8 mouse cellular contexts compared by ENCODE assay signal in the genomic region with DNA sequence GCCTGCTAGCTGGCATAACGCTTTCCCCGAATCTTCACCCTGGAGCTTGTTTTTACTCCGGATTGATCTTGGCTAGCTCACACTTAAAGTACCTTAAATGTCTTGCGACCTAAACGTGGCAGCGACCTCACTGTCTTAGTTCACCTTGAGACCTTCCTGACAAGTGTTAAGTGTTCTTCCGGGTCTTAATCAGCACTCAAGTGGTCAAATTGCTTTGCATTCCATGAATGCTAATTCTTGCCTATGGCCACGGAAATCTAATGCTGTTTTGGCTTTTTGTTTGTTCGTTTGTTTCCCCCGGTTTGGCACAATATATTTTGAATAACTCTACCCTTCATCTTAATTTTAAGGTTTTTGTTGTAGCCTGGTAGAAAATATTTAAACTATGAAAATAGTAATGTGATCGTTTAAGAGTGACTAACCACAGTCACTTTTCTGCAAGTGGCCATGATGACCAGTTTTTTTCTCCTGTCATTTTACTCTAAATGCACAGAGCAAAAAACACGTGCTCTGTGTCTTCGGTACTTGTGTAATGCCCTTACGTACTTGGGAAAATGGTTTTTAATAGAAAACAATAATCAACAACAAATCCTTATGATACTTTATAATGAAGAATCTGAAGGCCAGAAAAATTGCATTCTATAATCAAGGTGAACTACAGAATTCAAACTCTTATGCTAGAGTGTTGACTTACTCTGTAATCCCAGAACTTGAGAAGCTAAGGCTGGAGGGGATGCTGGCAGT. TPM values are rescaled to one million over a fixed set of nuclear protein-coding genes. Genes with fewer than 3 reads are reported as not detected.
DNase-seq lines count a peak whose midpoint lies in the region; ATAC-seq lines count a peak whose summit lies in the region.

No protein-coding gene starts in this region.

- WGBS in kidney, embryonic 16.5 days, result 19% methylated on average over 14 of the region's 14 CpGs
- 25% methylated on average over 14 of the region's 14 CpGs for WGBS in hindbrain, embryonic 14.5 days
- WGBS in midbrain, embryonic 15.5 days, result 20% methylated on average over 14 of the region's 14 CpGs

- no peaks in the 10 kb centered on the region for H3K27me3 ChIP-seq in kidney, embryonic 16.5 days (ENCODE audit: insufficient read depth, low read length)
- H3K27me3 ChIP-seq in hindbrain, embryonic 14.5 days (ENCODE audit: control insufficient read depth, insufficient read depth, low read length), result no peaks in the 10 kb centered on the region
- H3K27me3 ChIP-seq in midbrain, embryonic 15.5 days (replicated peaks), result no peaks in the 10 kb centered on the region

- peak overlapping the region; percentile 76 for H3K9ac ChIP-seq in kidney, embryonic 16.5 days (replicated peaks; ENCODE audit: low read length)
- H3K9ac ChIP-seq in hindbrain, embryonic 14.5 days, result peak overlapping the region; percentile 60
- H3K9ac ChIP-seq in midbrain, embryonic 15.5 days, result peak overlapping the region; percentile 94

- ATAC-seq in kidney, embryonic 16.5 days (ENCODE audit: low FRiP score, low TSS enrichment), result peak; percentile 13; the same call in 1 of the 2 replicates
- ATAC-seq in hindbrain, embryonic 14.5 days (ENCODE audit: low FRiP score), result no peak
- no peak for ATAC-seq in midbrain, embryonic 15.5 days (replicated peaks)

- DNase-seq in kidney, postnatal 36 days, result no peak
- no peak for DNase-seq in hindbrain, embryonic 14.5 days (ENCODE audit: low spot score)
- no peak for DNase-seq in yolk sac, embryonic 10.5 days (ENCODE audit: low spot score)
- no peak for DNase-seq in spleen, adult 12 weeks (ENCODE audit: low spot score)
- no peak for DNase-seq in natural killer cell, adult 2 months (ENCODE audit: low spot score in 2 of 2)

- peak overlapping the region; percentile 97 for H3K27ac ChIP-seq in kidney, embryonic 16.5 days (ENCODE audit: low read length)
- peak overlapping the region; percentile 93 for H3K27ac ChIP-seq in brown adipose tissue, adult 24 weeks (replicated peaks; ENCODE audit: low read depth, low read length)
- H3K27ac ChIP-seq in hindbrain, embryonic 14.5 days, result peak overlapping the region; percentile 79
- peak overlapping the region; percentile 92 for H3K27ac ChIP-seq in midbrain, embryonic 15.5 days

- H3K4me1 ChIP-seq in kidney, embryonic 16.5 days (ENCODE audit: insufficient read depth, low read length), result peaks cover 8% of the 10 kb centered on the region
- no peaks in the 10 kb centered on the region; the same call in 1 of the 2 replicates for H3K4me1 ChIP-seq in brown adipose tissue, adult 24 weeks (ENCODE audit: control insufficient read depth, insufficient read depth, insufficient read length, low read length)
- peaks cover 19% of the 10 kb centered on the region for H3K4me1 ChIP-seq in hindbrain, embryonic 14.5 days (replicated peaks; ENCODE audit: control insufficient read depth, insufficient read depth, low read length)
- H3K4me1 ChIP-seq in midbrain, embryonic 15.5 days, result peaks cover 12% of the 10 kb centered on the region

- peak overlapping the region; percentile 83 for H3K4me2 ChIP-seq in kidney, embryonic 16.5 days (replicated peaks; ENCODE audit: low read depth, low read length)
- peak overlapping the region; percentile 73 for H3K4me2 ChIP-seq in hindbrain, embryonic 14.5 days (replicated peaks)
- peak overlapping the region; percentile 78 for H3K4me2 ChIP-seq in midbrain, embryonic 15.5 days

- H3K9me3 ChIP-seq in kidney, embryonic 16.5 days (ENCODE audit: low read length), result no peaks in the 10 kb centered on the region
- H3K9me3 ChIP-seq in hindbrain, embryonic 14.5 days (ENCODE audit: control insufficient read depth, low read length), result no peaks in the 10 kb centered on the region
- no peaks in the 10 kb centered on the region for H3K9me3 ChIP-seq in midbrain, embryonic 15.5 days

- H3K4me3 ChIP-seq in kidney, embryonic 16.5 days (ENCODE audit: low read length), result peak overlapping the region; percentile 85
- H3K4me3 ChIP-seq in brown adipose tissue, adult 24 weeks (ENCODE audit: insufficient read depth, low read depth, low read length), result peak overlapping the region; percentile 56
- H3K4me3 ChIP-seq in hindbrain, embryonic 14.5 days (replicated peaks; ENCODE audit: low read length), result peak overlapping the region; percentile 82
- H3K4me3 ChIP-seq in midbrain, embryonic 15.5 days, result peak overlapping the region; percentile 87

- H3K36me3 ChIP-seq in kidney, embryonic 16.5 days (ENCODE audit: insufficient read depth, low read length), result peaks cover 8% of the 10 kb centered on the region
- H3K36me3 ChIP-seq in hindbrain, embryonic 14.5 days (replicated peaks; ENCODE audit: control insufficient read depth, insufficient read depth), result peaks cover 8% of the 10 kb centered on the region
- no peaks in the 10 kb centered on the region for H3K36me3 ChIP-seq in midbrain, embryonic 15.5 days (replicated peaks)

RNA-seq across cellular contexts. Expression of a gene that starts 0.9 kb away (rescaled TPM):
- polyA plus RNA-seq in kidney, embryonic 16.5 days (2015; fragmentation: Nextera tagmentation; extraction: Ambion mirVana), result 42.8 and 42.9 TPM in 2 replicates
- polyA plus RNA-seq in brown adipose tissue, adult 24 weeks (2012; ENCODE audit: insufficient read depth, insufficient read length, missing spikeins), result 45.9 and 49.1 TPM in 2 replicates
- polyA plus RNA-seq in hindbrain, embryonic 14.5 days (2014; fragmentation: Nextera tagmentation; extraction: Ambion mirVana), result 56.5 and 62.9 TPM in 2 replicates
- polyA plus RNA-seq in midbrain, embryonic 15.5 days (2015; fragmentation: Nextera tagmentation; extraction: Ambion mirVana), result 39.3 and 41.2 TPM in 2 replicates

RNA-seq across cellular contexts. Expression of a gene that starts 17.1 kb away (rescaled TPM):
- 10.5 and 12.4 TPM in 2 replicates for polyA plus RNA-seq in kidney, embryonic 16.5 days (2015; fragmentation: Nextera tagmentation; extraction: Ambion mirVana)
- polyA plus RNA-seq in brown adipose tissue, adult 24 weeks (2012; ENCODE audit: insufficient read depth, insufficient read length, missing spikeins), result 15.9 and 18.9 TPM in 2 replicates
- 10.2 and 10.9 TPM in 2 replicates for polyA plus RNA-seq in hindbrain, embryonic 14.5 days (2014; fragmentation: Nextera tagmentation; extraction: Ambion mirVana)
- polyA plus RNA-seq in midbrain, embryonic 15.5 days (2015; fragmentation: Nextera tagmentation; extraction: Ambion mirVana), result 7.9 and 9.4 TPM in 2 replicates

RNA-seq across cellular contexts. Expression of a gene that starts 29.7 kb away (rescaled TPM):
- 347 and 363 TPM in 2 replicates for polyA plus RNA-seq in kidney, embryonic 16.5 days (2015; fragmentation: Nextera tagmentation; extraction: Ambion mirVana)
- polyA plus RNA-seq in brown adipose tissue, adult 24 weeks (2012; ENCODE audit: insufficient read depth, insufficient read length, missing spikeins), result 143 and 178 TPM in 2 replicates
- polyA plus RNA-seq in hindbrain, embryonic 14.5 days (2014; fragmentation: Nextera tagmentation; extraction: Ambion mirVana), result 341 and 388 TPM in 2 replicates
- 285 and 301 TPM in 2 replicates for polyA plus RNA-seq in midbrain, embryonic 15.5 days (2015; fragmentation: Nextera tagmentation; extraction: Ambion mirVana)
